Mouse (Mus musculus): ENCODE measurements around the gene Smarcad1.
"Not testable (repeated sequence)": the region's sequence is repeated elsewhere in the genome, so short reads cannot be mapped to it uniquely, and the experiment has no call there.

Gene Smarcad1

GRCm38 (mm10) chr6:65042491-65043171 lies at the start of gene Smarcad1:
Gene Smarcad1 (plus strand): TSS chr6:65042583.
- peak; percentile 93 for DNase-seq

- no peak for DNase-seq
These were observed 45.5 kb upstream of the Smarcad1 start for GRCm38 (mm10) chr6:64996824-64997421.

- no peak for DNase-seq
These were observed 44.6 kb upstream of the Smarcad1 start for GRCm38 (mm10) chr6:64997805-64998204.

GRCm38 (mm10) chr6:65000757-65001156 lies 41.6 kb upstream of the Smarcad1 start:
- DNase-seq: peak; percentile 9

- DNase-seq: no peak
These were observed 40.2 kb upstream of the Smarcad1 start for GRCm38 (mm10) chr6:65002196-65002595.

- DNase-seq: no peak
These were observed 33.5 kb upstream of the Smarcad1 start for GRCm38 (mm10) chr6:65008836-65009235.

- no peak for DNase-seq
These were observed 30.9 kb upstream of the Smarcad1 start for GRCm38 (mm10) chr6:65011444-65011990.

GRCm38 (mm10) chr6:65012142-65012541 lies 30.2 kb upstream of the Smarcad1 start:
- no peak for DNase-seq

GRCm38 (mm10) chr6:65017566-65017965 lies 24.8 kb upstream of the Smarcad1 start:
- no peak for DNase-seq

GRCm38 (mm10) chr6:65018966-65019365 lies 23.4 kb upstream of the Smarcad1 start:
- DNase-seq: not testable (repeated sequence)

- DNase-seq: no peak
These were observed 20.5 kb upstream of the Smarcad1 start for GRCm38 (mm10) chr6:65021883-65022282.

- DNase-seq: no peak
These were observed 19.3 kb upstream of the Smarcad1 start for GRCm38 (mm10) chr6:65023053-65023452.

- no peak for DNase-seq
These were observed 17.7 kb upstream of the Smarcad1 start for GRCm38 (mm10) chr6:65024668-65025067.

GRCm38 (mm10) chr6:65025130-65025529 lies 17.3 kb upstream of the Smarcad1 start:
- DNase-seq: no peak

- no peak for DNase-seq
These were observed 7.7 kb upstream of the Smarcad1 start for GRCm38 (mm10) chr6:65034661-65035060.

- no peak for DNase-seq
These were observed 6.9 kb upstream of the Smarcad1 start for GRCm38 (mm10) chr6:65035469-65035868.

- no peak for DNase-seq
These were observed 451 bp upstream of the Smarcad1 start for GRCm38 (mm10) chr6:65041932-65042331.

GRCm38 (mm10) chr6:65043241-65043640 lies 858 bp downstream of the Smarcad1 start:
- DNase-seq: no peak

GRCm38 (mm10) chr6:65049100-65049499 lies 6.7 kb downstream of the Smarcad1 start:
- no peak for DNase-seq

GRCm38 (mm10) chr6:65056620-65057019 lies 14.2 kb downstream of the Smarcad1 start:
- peak; percentile 8 for DNase-seq

- not testable (repeated sequence) for DNase-seq
These were observed 14.8 kb downstream of the Smarcad1 start for GRCm38 (mm10) chr6:65057137-65057536.

GRCm38 (mm10) chr6:65061049-65061448 lies 18.7 kb downstream of the Smarcad1 start:
- DNase-seq: no peak

- no peak for DNase-seq
These were observed 32.8 kb downstream of the Smarcad1 start for GRCm38 (mm10) chr6:65075201-65075600.

GRCm38 (mm10) chr6:65079139-65079538 lies 36.8 kb downstream of the Smarcad1 start:
- no peak for DNase-seq
